Comparison of ENCODE assay signal across 8 mouse cellular contexts in genomic region chr13:113614635-113615545, GRCm38 (mm10). TPM values are rescaled to one million over a fixed set of nuclear protein-coding genes. Genes with fewer than 3 reads are reported as not detected.
DNase-seq lines count a peak whose midpoint lies in the region; ATAC-seq and TF ChIP-seq lines count a peak whose summit lies in the region.

No protein-coding gene starts in this region.

- H3K79me2 ChIP-seq in CH12.LX (replicated peaks; ENCODE audit: control insufficient read depth, extremely low read depth, insufficient read depth, poor library complexity, severe bottlenecking), result peaks cover 23% of the 10 kb centered on the region

- in situ Hi-C loops in CH12.LX (cut with MboI; ENCODE audit: low pct_ligation_motif_present, low pct_unique_long_range_greater_than_20kb, low sequenced_read_pairs), result loop anchor here (10.0 kb wide), 1 partner anchor 270 kb away; no protein-coding TSS in a partner anchor

- 21% methylated on average over 24 of the region's 24 CpGs for WGBS in forebrain, embryonic 11.5 days
- 4% methylated on average over 24 of the region's 24 CpGs for WGBS in heart, postnatal 0 days
- 24% methylated on average over 24 of the region's 24 CpGs for WGBS in neural tube, embryonic 15.5 days

- ATAC-seq in forebrain, embryonic 11.5 days (replicated peaks; ENCODE audit: low FRiP score), result peak; percentile 32
- peak; percentile 72 for ATAC-seq in heart, postnatal 0 days (ENCODE audit: insufficient read depth, low read depth)
- ATAC-seq in neural tube, embryonic 15.5 days (ENCODE audit: low FRiP score), result no peak

- peak overlapping the region; percentile 81 for H3K4me2 ChIP-seq in CH12.LX (ENCODE audit: insufficient read depth, low read depth, poor library complexity, severe bottlenecking)
- peak overlapping the region; percentile 93 for H3K4me2 ChIP-seq in forebrain, embryonic 11.5 days (ENCODE audit: low read depth, low read length, severe bottlenecking)
- peak overlapping the region; percentile 77 for H3K4me2 ChIP-seq in heart, postnatal 0 days (ENCODE audit: low read depth, low read length)
- peak overlapping the region; percentile 82 for H3K4me2 ChIP-seq in neural tube, embryonic 15.5 days

- dilution Hi-C loops in CH12.LX (cut with MboI; ENCODE audit: extremely low pct_ligation_motif_present, extremely low pct_unique_long_range_greater_than_20kb, low sequenced_read_pairs), result no loop called here

- no peak for TF ChIP-seq CTCF in CH12.LX (conservative IDR thresholded peaks at IDR 0.05 in 1 of 2, IDR thresholded peaks at IDR 0.05 in 1 of 2; ENCODE audit: low read depth in 2 of 2, low read length in 2 of 2)
- no peak for TF ChIP-seq CTCF in brain, embryonic 14.5 days (IDR thresholded peaks at IDR 0.05; ENCODE audit: borderline replicate concordance, extremely low read depth, insufficient read depth, insufficient read length)
- no peak for TF ChIP-seq CTCF in heart, postnatal 0 days (IDR thresholded peaks at IDR 0.05; ENCODE audit: low read depth)

- TF ChIP-seq EP300 in CH12.LX (IDR thresholded peaks at IDR 0.05; ENCODE audit: low read length), result no peak
- TF ChIP-seq EP300 in heart, postnatal 0 days (IDR thresholded peaks at IDR 0.05; ENCODE audit: low read depth), result no peak

- peak overlapping the region; percentile 30; the same call in 1 of the 2 replicates for H3K27ac ChIP-seq in CH12.LX (ENCODE audit: insufficient read depth, low read depth)
- no peak overlapping the region for H3K27ac ChIP-seq in forebrain, embryonic 11.5 days (ENCODE audit: low read depth, low read length)
- H3K27ac ChIP-seq in heart, postnatal 0 days (ENCODE audit: low read depth), result peak overlapping the region; percentile 73
- H3K27ac ChIP-seq in neural tube, embryonic 15.5 days (replicated peaks), result no peak overlapping the region; the same call in 1 of the 2 replicates

- peak; percentile 92 for DNase-seq in CH12.LX (ENCODE audit: extremely low read depth)
- DNase-seq in brain, embryonic 14.5 days (ENCODE audit: low read depth), result peak; percentile 91
- DNase-seq in forebrain, embryonic 11.5 days (ENCODE audit: low spot score), result peak; percentile 85
- DNase-seq in heart, postnatal 0 days (ENCODE audit: low spot score), result peak; percentile 86
- peak; percentile 94 to 95 for DNase-seq in kidney, postnatal 25 days
- DNase-seq in lung, adult 18-20 months, result peak; percentile 89 to 91
- peak; percentile 80 for DNase-seq in testis, postnatal 14 days (ENCODE audit: low spot score)

- peaks cover 0 to 27% of the 10 kb centered on the region in 2 experiments for H3K36me3 ChIP-seq in CH12.LX (replicated peaks in 1 of 2; ENCODE audit: control insufficient read depth in 1 of 2, insufficient read depth in 1 of 2, low read length in 1 of 2)
- no peaks in the 10 kb centered on the region for H3K36me3 ChIP-seq in forebrain, embryonic 11.5 days (ENCODE audit: control insufficient read depth, insufficient read depth, low read length)
- no peaks in the 10 kb centered on the region for H3K36me3 ChIP-seq in heart, postnatal 0 days (replicated peaks; ENCODE audit: control insufficient read depth, insufficient read depth, low read length)
- H3K36me3 ChIP-seq in neural tube, embryonic 15.5 days, result no peaks in the 10 kb centered on the region

- no peaks in the 10 kb centered on the region for H3K27me3 ChIP-seq in CH12.LX (replicated peaks)
- no peaks in the 10 kb centered on the region for H3K27me3 ChIP-seq in forebrain, embryonic 11.5 days (ENCODE audit: control insufficient read depth, insufficient read depth, low read length)
- no peaks in the 10 kb centered on the region for H3K27me3 ChIP-seq in heart, postnatal 0 days (ENCODE audit: control insufficient read depth, insufficient read depth, low read length)
- H3K27me3 ChIP-seq in neural tube, embryonic 15.5 days (replicated peaks), result no peaks in the 10 kb centered on the region

- peak overlapping the region; percentile 53 for H3K9ac ChIP-seq in CH12.LX (ENCODE audit: insufficient read depth, low read depth)
- H3K9ac ChIP-seq in forebrain, embryonic 11.5 days (ENCODE audit: low read length), result peak overlapping the region; percentile 40
- peak overlapping the region; percentile 78 for H3K9ac ChIP-seq in heart, postnatal 0 days (replicated peaks; ENCODE audit: low read depth, low read length)
- peak overlapping the region; percentile 88 for H3K9ac ChIP-seq in neural tube, embryonic 15.5 days (replicated peaks)

- H3K4me3 ChIP-seq in CH12.LX (replicated peaks in 1 of 3; ENCODE audit: low read depth in 2 of 3, low read length in 2 of 3, poor library complexity in 1 of 3), result peak overlapping the region; percentile 56 to 66 (median 62)
- H3K4me3 ChIP-seq in forebrain, embryonic 11.5 days (ENCODE audit: low read depth, low read length), result peak overlapping the region; percentile 78
- peak overlapping the region; percentile 77 for H3K4me3 ChIP-seq in heart, postnatal 0 days (ENCODE audit: low read depth, low read length)
- H3K4me3 ChIP-seq in neural tube, embryonic 15.5 days (replicated peaks), result peak overlapping the region; percentile 87

- H3K4me1 ChIP-seq in CH12.LX (ENCODE audit: control insufficient read depth in 1 of 2, insufficient read depth in 2 of 2), result peaks cover 27 to 69% of the 10 kb centered on the region in 2 experiments
- peaks cover 30% of the 10 kb centered on the region for H3K4me1 ChIP-seq in forebrain, embryonic 11.5 days (replicated peaks; ENCODE audit: control insufficient read depth, insufficient read depth, low read length)
- H3K4me1 ChIP-seq in heart, postnatal 0 days (ENCODE audit: control insufficient read depth, insufficient read depth), result peaks cover 56% of the 10 kb centered on the region
- peaks cover 66% of the 10 kb centered on the region for H3K4me1 ChIP-seq in neural tube, embryonic 15.5 days

- no peak for TF ChIP-seq RAD21 in CH12.LX (IDR thresholded peaks at IDR 0.05; ENCODE audit: low read depth, low read length)

- H3K9me3 ChIP-seq in CH12.LX (replicated peaks; ENCODE audit: low read length), result peaks cover 10% of the 10 kb centered on the region
- no peaks in the 10 kb centered on the region for H3K9me3 ChIP-seq in forebrain, embryonic 11.5 days (ENCODE audit: control insufficient read depth, low read length)
- no peaks in the 10 kb centered on the region for H3K9me3 ChIP-seq in heart, postnatal 0 days (replicated peaks; ENCODE audit: control insufficient read depth, low read length)
- no peaks in the 10 kb centered on the region for H3K9me3 ChIP-seq in neural tube, embryonic 15.5 days (replicated peaks)

- TF ChIP-seq POLR2A in CH12.LX (IDR thresholded peaks at IDR 0.05; ENCODE audit: low read depth, low read length), result 0 out of 2 replicates have a peak, but pooled peaks have one; percentile 11
- no peak for TF ChIP-seq POLR2A in brain, embryonic 14.5 days (IDR thresholded peaks at IDR 0.05; ENCODE audit: borderline replicate concordance, extremely low read depth, insufficient read depth, insufficient read length, poor library complexity, severe bottlenecking)

TF ChIP-seq in CH12.LX, 34 proteins besides CTCF, POLR2A, EP300 and RAD21:
- TF ChIP-seq MXI1 (IDR thresholded peaks at IDR 0.05; ENCODE audit: low read depth, low read length) (no peak), TCF12 (IDR thresholded peaks at IDR 0.05; ENCODE audit: low read depth, low read length) (peak; percentile 43; the same call in 1 of the 2 replicates), SIN3A (IDR thresholded peaks at IDR 0.05; ENCODE audit: low read length) (peak; percentile 69; the same call in 1 of the 2 replicates), BHLHE40 (IDR thresholded peaks at IDR 0.05; ENCODE audit: low read depth, low read length) (peak; percentile 67), ELF1 (IDR thresholded peaks at IDR 0.05; ENCODE audit: low read depth, low read length) (0 out of 2 replicates have a peak, but pooled peaks have one; percentile 21), CHD2 (IDR thresholded peaks at IDR 0.05; ENCODE audit: low read length) (peak; percentile 6; the same call in 1 of the 2 replicates), CHD1 (IDR thresholded peaks at IDR 0.05; ENCODE audit: low read depth, low read length) (peak; percentile 24; the same call in 1 of the 2 replicates), RCOR1 (conservative IDR thresholded peaks at IDR 0.05; ENCODE audit: low read depth, low read length) (no peak)

RNA-seq across cellular contexts. Expression of gene Snx18, which starts 3.5 kb away (rescaled TPM):
- total RNA-seq in CH12.LX (2012; rRNA removed), result 9.1 and 9.5 TPM in 2 replicates
- total RNA-seq in CH12.LX (2014; rRNA removed), result 11.6 and 12.6 TPM in 2 replicates
- 6.4 and 7.0 TPM in 2 replicates for polyA plus RNA-seq in CH12.LX (2012; ENCODE audit: insufficient read length, low read depth)
- 9.5 and 14.2 TPM in 2 replicates for polyA plus RNA-seq in brain, embryonic 14.5 days (2012; rRNA removed)
- 18.7 and 21.1 TPM in 2 replicates for polyA plus RNA-seq in forebrain, embryonic 11.5 days (2014; fragmentation: Nextera tagmentation; extraction: Ambion mirVana)
- total RNA-seq in heart, postnatal 0 days (2014; rRNA removed; ENCODE audit: low replicate concordance), result 32.4 and 50.9 TPM in 2 replicates
- 9.2 and 9.8 TPM in 2 replicates for polyA plus RNA-seq in heart, postnatal 0 days (2015; fragmentation: Nextera tagmentation; extraction: Ambion mirVana)
- polyA plus RNA-seq in neural tube, embryonic 15.5 days (2015; fragmentation: Nextera tagmentation; extraction: Ambion mirVana), result 9.9 and 12.3 TPM in 2 replicates

RNA-seq across cellular contexts. Expression of gene Hspb3, which starts 48.6 kb away (rescaled TPM):
- not detected in 2 replicates for total RNA-seq in CH12.LX (2012; rRNA removed)
- total RNA-seq in CH12.LX (2014; rRNA removed), result not detected in 2 replicates
- not detected in 2 replicates for polyA plus RNA-seq in CH12.LX (2012; ENCODE audit: insufficient read length, low read depth)
- 0.11 and 0.44 TPM in 2 replicates for polyA plus RNA-seq in brain, embryonic 14.5 days (2012; rRNA removed)
- not detected in 2 replicates for polyA plus RNA-seq in forebrain, embryonic 11.5 days (2014; fragmentation: Nextera tagmentation; extraction: Ambion mirVana)
- 38.7 and 43.7 TPM in 2 replicates for total RNA-seq in heart, postnatal 0 days (2014; rRNA removed; ENCODE audit: low replicate concordance)
- 50.5 and 54.6 TPM in 2 replicates for polyA plus RNA-seq in heart, postnatal 0 days (2015; fragmentation: Nextera tagmentation; extraction: Ambion mirVana)
- polyA plus RNA-seq in neural tube, embryonic 15.5 days (2015; fragmentation: Nextera tagmentation; extraction: Ambion mirVana), result 0.49 and 1.8 TPM in 2 replicates

Comparison
In these comparisons a context has a peak if more than half of its experiments do, and no peak if none do; other contexts are left out.
1. H3K27ac ChIP-seq: peak in CH12.LX (single experiment) and heart, postnatal 0 days (single experiment); none in forebrain, embryonic 11.5 days (single experiment) and neural tube, embryonic 15.5 days (single experiment).
2. RNA of gene Hspb3, which starts 48.6 kb away (polyA plus RNA-seq): 50.5 to 54.6 TPM in heart, postnatal 0 days; 0.49 to 1.8 TPM in neural tube, embryonic 15.5 days, 0.11 to 0.44 TPM in brain, embryonic 14.5 days, not detected in CH12.LX and not detected in forebrain, embryonic 11.5 days; every median in the first group is over 10 times any median in the second.
3. Peak in every context shown above with its lines, with median percentiles within 50 percentile points of each other: DNase-seq, H3K4me2 ChIP-seq, H3K4me3 ChIP-seq and H3K9ac ChIP-seq.